Mouse (Mus musculus): ENCODE measurements around the gene Sh2b2.

- TF ChIP-seq CTCF (IDR thresholded peaks at IDR 0.05; ENCODE audit: low read depth, low read length) (no peak), POLR2AphosphoS5 (IDR thresholded peaks at IDR 0.05; ENCODE audit: insufficient replicate concordance, low read depth, low read length) (no peak), GATA1 (IDR thresholded peaks at IDR 0.05; ENCODE audit: borderline replicate concordance, low read length) (no peak)
Observed at GRCm38 (mm10) chr5:136217932-136218381, 28.4 kb downstream of the Sh2b2 start.
